Mouse (Mus musculus): ENCODE measurements around the gene Dmrt3. TPM values are rescaled to one million over a fixed set of nuclear protein-coding genes. Genes with fewer than 3 reads are reported as not detected.

Dmrt3 gene
- total and polyA plus RNA-seq, 2 experiments from 2014 or later, result 0.06 to 0.93 TPM

GRCm38 (mm10) chr19:25635622-25636244, 25.6 kb downstream of the Dmrt3 start:
- no peak for ATAC-seq (ENCODE audit: low FRiP score)
- 12% methylated on average over 22 of the region's 22 CpGs for WGBS

GRCm38 (mm10) chr19:25638766-25639361, 28.8 kb downstream of the Dmrt3 start:
- Histone ChIP-seq H3K9me3 (ENCODE audit: low read length) (no peaks in the 10 kb centered on the region), H3K4me2 (ENCODE audit: low read depth, low read length, poor library complexity, severe bottlenecking) (no peak overlapping the region), H3K36me3 (ENCODE audit: insufficient read depth, low read length) (no peaks in the 10 kb centered on the region), H3K4me3 (ENCODE audit: low read depth, low read length) (no peak overlapping the region), H3K4me1 (ENCODE audit: insufficient read depth, low read length) (no peaks in the 10 kb centered on the region), H3K27me3 (ENCODE audit: insufficient read depth, low read length) (no peaks in the 10 kb centered on the region), H3K9ac (replicated peaks; ENCODE audit: low read length, poor library complexity, severe bottlenecking) (no peak overlapping the region), H3K27ac (ENCODE audit: low read depth, low read length) (no peak overlapping the region)
- ATAC-seq (ENCODE audit: low FRiP score) (no peak), DNase-seq (ENCODE audit: low spot score) (no peak)
- no peak for TF ChIP-seq CTCF (IDR thresholded peaks at IDR 0.05)
- WGBS, result 79% methylated on average over 11 of the region's 11 CpGs

More at GRCm38 (mm10) chr19:25635622-25636244, 25.6 kb downstream of the Dmrt3 start:
- no peak overlapping the region for H3K27ac ChIP-seq (ENCODE audit: low read depth, low read length)
- peak; percentile 83 for DNase-seq (ENCODE audit: low spot score)
- no peaks in the 10 kb centered on the region for H3K36me3 ChIP-seq (ENCODE audit: insufficient read depth, low read length)
- H3K9me3 ChIP-seq (ENCODE audit: low read length), result no peaks in the 10 kb centered on the region
- no peaks in the 10 kb centered on the region for H3K27me3 ChIP-seq (ENCODE audit: insufficient read depth, low read length)
- H3K4me2 ChIP-seq (ENCODE audit: low read depth, low read length, poor library complexity, severe bottlenecking), result peak overlapping the region; percentile 56
- no peaks in the 10 kb centered on the region for H3K4me1 ChIP-seq (ENCODE audit: insufficient read depth, low read length)
- H3K9ac ChIP-seq (replicated peaks; ENCODE audit: low read length, poor library complexity, severe bottlenecking), result peak overlapping the region; percentile 42; the same call in 1 of the 2 replicates
- H3K4me3 ChIP-seq (ENCODE audit: low read depth, low read length), result peak overlapping the region; percentile 31
- peak; percentile 98 for TF ChIP-seq CTCF (IDR thresholded peaks at IDR 0.05)

GRCm38 (mm10) chr19:25641786-25642185, 31.7 kb downstream of the Dmrt3 start:
- ATAC-seq (ENCODE audit: low FRiP score) (no peak), DNase-seq (ENCODE audit: low spot score) (no peak)
- no peak overlapping the region for H3K4me2 ChIP-seq (ENCODE audit: low read depth, low read length, poor library complexity, severe bottlenecking)
- H3K9ac ChIP-seq (replicated peaks; ENCODE audit: low read length, poor library complexity, severe bottlenecking), result no peak overlapping the region
- no peaks in the 10 kb centered on the region for H3K4me1 ChIP-seq (ENCODE audit: insufficient read depth, low read length)
- TF ChIP-seq CTCF (IDR thresholded peaks at IDR 0.05), result no peak
- no peak overlapping the region for H3K4me3 ChIP-seq (ENCODE audit: low read depth, low read length)
- H3K9me3 ChIP-seq (ENCODE audit: low read length), result no peaks in the 10 kb centered on the region
- no peaks in the 10 kb centered on the region for H3K27me3 ChIP-seq (ENCODE audit: insufficient read depth, low read length)
- H3K36me3 ChIP-seq (ENCODE audit: insufficient read depth, low read length), result no peaks in the 10 kb centered on the region
- no peak overlapping the region for H3K27ac ChIP-seq (ENCODE audit: low read depth, low read length)
- WGBS, result 93% methylated on average over 6 of the region's 6 CpGs

GRCm38 (mm10) chr19:25647136-25647535, 37.0 kb downstream of the Dmrt3 start:
- H3K36me3 ChIP-seq (ENCODE audit: insufficient read depth, low read length), result no peaks in the 10 kb centered on the region
- no peaks in the 10 kb centered on the region for H3K9me3 ChIP-seq (ENCODE audit: low read length)
- H3K4me2 ChIP-seq (ENCODE audit: low read depth, low read length, poor library complexity, severe bottlenecking), result no peak overlapping the region
- ATAC-seq (ENCODE audit: low FRiP score) (no peak), DNase-seq (ENCODE audit: low spot score) (no peak)
- WGBS, result 72% methylated on average over 3 of the region's 3 CpGs
- no peak overlapping the region for H3K4me3 ChIP-seq (ENCODE audit: low read depth, low read length)
- H3K27ac ChIP-seq (ENCODE audit: low read depth, low read length), result no peak overlapping the region
- H3K27me3 ChIP-seq (ENCODE audit: insufficient read depth, low read length), result no peaks in the 10 kb centered on the region
- H3K4me1 ChIP-seq (ENCODE audit: insufficient read depth, low read length), result no peaks in the 10 kb centered on the region
- no peak overlapping the region for H3K9ac ChIP-seq (replicated peaks; ENCODE audit: low read length, poor library complexity, severe bottlenecking)
- TF ChIP-seq CTCF (IDR thresholded peaks at IDR 0.05), result no peak

GRCm38 (mm10) chr19:25648701-25649100, 38.6 kb downstream of the Dmrt3 start:
- 69% methylated on average over 4 of the region's 4 CpGs for WGBS
- no peak for TF ChIP-seq CTCF (IDR thresholded peaks at IDR 0.05)
- H3K9me3 ChIP-seq (ENCODE audit: low read length), result no peaks in the 10 kb centered on the region
- no peak for ATAC-seq (ENCODE audit: low FRiP score)
- H3K4me2 ChIP-seq (ENCODE audit: low read depth, low read length, poor library complexity, severe bottlenecking), result no peak overlapping the region
- H3K27ac ChIP-seq (ENCODE audit: low read depth, low read length), result no peak overlapping the region
- H3K4me3 ChIP-seq (ENCODE audit: low read depth, low read length), result no peak overlapping the region
- no peaks in the 10 kb centered on the region for H3K4me1 ChIP-seq (ENCODE audit: insufficient read depth, low read length)
- no peak overlapping the region for H3K9ac ChIP-seq (replicated peaks; ENCODE audit: low read length, poor library complexity, severe bottlenecking)
- no peak for DNase-seq (ENCODE audit: low spot score)
- H3K36me3 ChIP-seq (ENCODE audit: insufficient read depth, low read length), result no peaks in the 10 kb centered on the region
- H3K27me3 ChIP-seq (ENCODE audit: insufficient read depth, low read length), result no peaks in the 10 kb centered on the region

- H3K4me3 ChIP-seq (ENCODE audit: low read depth, low read length), result no peak overlapping the region
- no peaks in the 10 kb centered on the region for H3K36me3 ChIP-seq (ENCODE audit: insufficient read depth, low read length)
- 81% methylated on average over 10 of the region's 10 CpGs for WGBS
- ATAC-seq (ENCODE audit: low FRiP score), result no peak
- no peaks in the 10 kb centered on the region for H3K4me1 ChIP-seq (ENCODE audit: insufficient read depth, low read length)
- H3K27ac ChIP-seq (ENCODE audit: low read depth, low read length), result no peak overlapping the region
- H3K4me2 ChIP-seq (ENCODE audit: low read depth, low read length, poor library complexity, severe bottlenecking), result no peak overlapping the region
- no peak overlapping the region for H3K9ac ChIP-seq (replicated peaks; ENCODE audit: low read length, poor library complexity, severe bottlenecking)
- no peaks in the 10 kb centered on the region for H3K9me3 ChIP-seq (ENCODE audit: low read length)
- no peak for DNase-seq (ENCODE audit: low spot score)
- H3K27me3 ChIP-seq (ENCODE audit: insufficient read depth, low read length), result no peaks in the 10 kb centered on the region
- no peak for TF ChIP-seq CTCF (IDR thresholded peaks at IDR 0.05)
These were observed 40.4 kb downstream of the Dmrt3 start for GRCm38 (mm10) chr19:25650474-25650873.
